Mouse (Mus musculus) heart, adult 2 months (tissue): ENCODE measurements around the gene Tle2. TPM values are rescaled to one million over a fixed set of nuclear protein-coding genes. Genes with fewer than 3 reads are reported as not detected.

Source experiments
- DNase-seq, 2 experiments: peaks; one replicate each; pipeline ENCODE4 v3.0.0; 2021
- H3K27ac ChIP-seq: fragments of 200-600 bp; 2 replicates; pipeline ENCODE4 v1.8.1; 2022
- H3K27me3 ChIP-seq: fragments of 200-500 bp; 2 replicates; pipeline ENCODE4 v1.6.1; 2012; ENCODE audit warnings: mild to moderate bottlenecking, low read length, inconsistent platforms, mixed read lengths; ENCODE audit not compliant: control insufficient read depth, insufficient read depth
- H3K36me3 ChIP-seq: fragments of 200-500 bp; 2 replicates; pipeline ENCODE4 v1.6.1; 2012; ENCODE audit warnings: low read length, inconsistent platforms; ENCODE audit not compliant: control insufficient read depth, insufficient read depth
- H3K4me1 ChIP-seq: fragments of 200-500 bp; 2 replicates; pipeline ENCODE4 v1.6.1; 2011; ENCODE audit warnings: low read length; ENCODE audit not compliant: control insufficient read depth, insufficient read depth
- H3K4me3 ChIP-seq: fragments of 200-600 bp; 2 replicates; pipeline ENCODE4 v1.8.1; 2022
- H3K79me2 ChIP-seq: fragments of 200-500 bp; replicated peaks from 2 replicates; pipeline ENCODE4 v1.6.1; 2012; ENCODE audit warnings: mild to moderate bottlenecking, inconsistent platforms, low read length, moderate library complexity, mixed read lengths; ENCODE audit not compliant: control insufficient read depth, insufficient read depth
- H3K9ac ChIP-seq: fragments of 200-500 bp; 2 replicates; pipeline ENCODE4 v1.6.1; 2012; ENCODE audit warnings: low read depth, mild to moderate bottlenecking, control low read depth, inconsistent platforms, low read length, mixed read lengths
- CTCF ChIP-seq: fragments of 200-600 bp; IDR thresholded peaks from 2 replicates; pipeline ENCODE4 v1.8.1; 2022; ENCODE audit warnings: antibody characterized with exemption, mild to moderate bottlenecking, moderate library complexity
- EP300 ChIP-seq: fragments of 200-500 bp; IDR thresholded peaks from 2 replicates; pipeline ENCODE4 v1.6.1; 2011; ENCODE audit warnings: low read depth, low read length, control low read depth; ENCODE audit not compliant: insufficient read depth
- POLR2A ChIP-seq: fragments of 200-500 bp; IDR thresholded peaks from 2 replicates; pipeline ENCODE4 v1.6.1; 2011; ENCODE audit warnings: mild to moderate bottlenecking, low read depth, low read length, control low read depth; ENCODE audit not compliant: insufficient read depth
- WGBS: fragments of 180-500 bp; shearing (Covaris S2); methylation state at CpG from one replicate; pipeline ENCODE4 v1.1.7; 2018; 5-methylcytosine and 5-hydroxymethylcytosine counted together
- intact Hi-C: fragments of 180-260 bp; cut with DNase I; formaldehyde crosslinking; loops from one replicate; pipeline ENCODE4 v1.15.1; 2025
- polyA plus RNA-seq: library from polyadenylated mRNA; depleted of rRNA; stranded (reverse); fragments of >200 nt; gene quantifications from 2 replicates; pipeline ENCODE4 v1.2.3, GENCODE M21; 2012
- total RNA-seq, 2 experiments: library from RNA; stranded (reverse); gene quantifications; 2 replicates each; pipeline ENCODE4 v1.2.3; 2021

Tle2 gene
- total and polyA plus RNA-seq, 3 experiments: 6.8 to 43.8 (median 7.4) TPM

GRCm38 (mm10) chr10:81601396-81601905 is 27.1 kb downstream of the Tle2 start:
- H3K4me1 ChIP-seq: peaks cover 11% of the 10 kb centered on the region
- H3K4me3 ChIP-seq: peak overlapping the region; percentile 42
- peak overlapping the region; percentile 7 for H3K9ac ChIP-seq
- intact Hi-C loops: no loop called here
- WGBS: 43% methylated on average over 7 of the region's 7 CpGs
- H3K79me2 ChIP-seq: no peaks in the 10 kb centered on the region
- no peaks in the 10 kb centered on the region for H3K36me3 ChIP-seq
- peak overlapping the region; percentile 55 for H3K27ac ChIP-seq
- no peaks in the 10 kb centered on the region for H3K27me3 ChIP-seq
- TF ChIP-seq CTCF: no peak
- no peak for TF ChIP-seq POLR2A
- TF ChIP-seq EP300: no peak
- DNase-seq: no peak

DNA sequence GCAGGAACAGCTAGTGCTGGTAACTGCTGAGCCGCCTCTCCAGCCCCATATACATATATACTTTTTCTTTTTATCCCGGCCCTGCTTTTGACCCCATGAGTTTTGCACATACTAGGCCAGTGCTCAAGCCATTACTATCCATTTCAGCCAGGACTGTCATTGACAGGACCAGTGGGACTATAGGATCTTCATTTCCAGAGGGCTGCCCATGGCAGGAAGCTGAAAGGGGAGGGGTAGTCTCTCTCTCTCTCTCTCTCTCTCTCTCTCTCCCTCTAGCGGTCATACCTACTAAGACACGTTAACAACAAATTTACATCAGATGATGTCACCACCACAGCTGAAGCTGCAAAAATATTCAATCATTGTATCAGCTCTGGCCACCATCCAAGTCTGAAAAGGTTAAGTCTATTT is 28.4 kb downstream of the Tle2 start:
- intact Hi-C loops: no loop called here
- H3K9ac ChIP-seq: no peak overlapping the region
- WGBS: 25% methylated on average over 4 of the region's 4 CpGs
- peak in 1 of 2 experiments; percentile 30 for DNase-seq
- no peaks in the 10 kb centered on the region for H3K27me3 ChIP-seq
- no peaks in the 10 kb centered on the region for H3K79me2 ChIP-seq
- H3K27ac ChIP-seq: no peak overlapping the region
- TF ChIP-seq POLR2A (no peak), CTCF (peak; percentile 75)
- no peak overlapping the region for H3K4me3 ChIP-seq
- no peaks in the 10 kb centered on the region for H3K36me3 ChIP-seq
- H3K4me1 ChIP-seq: peaks cover 12% of the 10 kb centered on the region

- Histone ChIP-seq H3K4me3 (peak overlapping the region; percentile 38), H3K36me3 (no peaks in the 10 kb centered on the region), H3K9ac (peak overlapping the region; percentile 40), H3K27me3 (no peaks in the 10 kb centered on the region), H3K27ac (peak overlapping the region; percentile 60; the same call in 1 of the 2 replicates), H3K79me2 (no peaks in the 10 kb centered on the region), H3K4me1 (peaks cover 12% of the 10 kb centered on the region)
- 68% methylated on average over 12 of the region's 12 CpGs for WGBS
- TF ChIP-seq EP300 (no peak), POLR2A (no peak), CTCF (no peak)
- intact Hi-C loops: loop anchor here (2.0 kb wide), 4 partner anchors 39 to 103 kb away; partner anchors contain the start of gene S1pr4
- no peak for DNase-seq
Measured at GRCm38 (mm10) chr10:81604019-81604967, 29.9 kb downstream of the Tle2 start.

GRCm38 (mm10) chr10:81604968-81605665 is 30.8 kb downstream of the Tle2 start:
- intact Hi-C loops: loop anchor here (2.0 to 5.0 kb wide), 5 partner anchors 40 to 567 kb away; partner anchors contain the start of gene S1pr4
- Histone ChIP-seq H3K4me1 (peaks cover 12% of the 10 kb centered on the region), H3K27me3 (no peaks in the 10 kb centered on the region), H3K9ac (peak overlapping the region; percentile 40), H3K4me3 (peak overlapping the region; percentile 50), H3K36me3 (no peaks in the 10 kb centered on the region), H3K79me2 (no peaks in the 10 kb centered on the region), H3K27ac (peak overlapping the region; percentile 83)
- DNase-seq: peak; percentile 87 to 89
- WGBS: 15% methylated on average over 29 of the region's 29 CpGs
- TF ChIP-seq CTCF (peak; percentile 72), EP300 (peak; percentile 94), POLR2A (no peak; the same call in 1 of the 2 replicates)

DNA sequence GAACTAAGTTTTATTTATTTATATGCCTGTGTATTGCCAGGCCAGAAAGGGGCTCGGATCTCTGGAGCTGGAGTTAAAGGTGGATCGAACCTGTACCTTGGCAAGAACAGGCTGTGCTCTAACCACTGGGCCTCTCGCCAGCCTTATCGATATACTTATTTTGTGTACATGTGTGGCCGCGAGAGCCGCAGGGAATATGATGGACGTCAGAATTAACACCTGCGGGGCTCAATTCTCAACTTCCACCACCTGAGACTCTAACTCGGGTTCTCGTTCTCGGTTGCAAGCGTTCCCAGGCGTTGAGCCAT is 31.3 kb downstream of the Tle2 start:
- H3K9ac ChIP-seq: peak overlapping the region; percentile 58
- no peaks in the 10 kb centered on the region for H3K27me3 ChIP-seq
- no peak for DNase-seq
- peak overlapping the region; percentile 83 for H3K27ac ChIP-seq
- H3K4me3 ChIP-seq: peak overlapping the region; percentile 50
- no peaks in the 10 kb centered on the region for H3K36me3 ChIP-seq
- 2% methylated on average over 14 of the region's 14 CpGs for WGBS
- peaks cover 12% of the 10 kb centered on the region for H3K4me1 ChIP-seq
- intact Hi-C loops: loop anchor here (2.0 to 5.0 kb wide), 5 partner anchors 41 to 567 kb away; partner anchors contain the start of gene S1pr4
- TF ChIP-seq EP300 (no peak), CTCF (no peak), POLR2A (no peak)
- H3K79me2 ChIP-seq: no peaks in the 10 kb centered on the region
